Mouse (Mus musculus): ENCODE data around the gene Thumpd2.

DNA sequence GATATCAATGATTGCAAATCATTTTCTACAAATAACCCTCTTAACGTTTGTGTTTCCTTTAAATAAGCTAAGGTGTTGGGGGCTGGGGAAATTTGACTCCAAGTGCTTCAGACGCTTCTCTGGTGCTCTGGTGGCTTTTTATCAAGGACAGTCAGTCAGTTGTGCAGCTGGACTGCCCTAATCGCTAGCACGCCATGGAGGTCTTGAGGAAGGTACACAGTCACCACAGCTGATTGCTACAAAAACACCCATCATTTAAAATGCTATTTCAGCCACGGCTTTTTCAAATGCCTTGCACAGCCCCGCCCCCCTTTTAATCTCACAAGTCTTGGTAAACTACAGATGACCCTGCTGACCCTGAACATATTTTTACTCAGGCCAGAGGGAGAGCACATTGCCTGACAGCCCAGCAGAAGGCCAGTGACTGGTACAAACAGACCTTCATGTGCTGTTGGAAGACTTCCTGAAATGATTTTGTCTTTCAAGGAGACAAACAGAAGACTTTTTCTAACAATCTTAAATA lies 2.5 kb downstream of the Thumpd2 start:
- TF ChIP-seq CTCF (IDR thresholded peaks at IDR 0.05; ENCODE audit: low read depth) = no peak
- no peak for TF ChIP-seq EP300 (IDR thresholded peaks at IDR 0.05; ENCODE audit: low read depth)

Measured in heart, postnatal 0 days (tissue).